Mouse (Mus musculus): ENCODE measurements around the gene Psrc1.
A peak's percentile ranks its signal among the peaks of the same experiment; 100 is the strongest.

Psrc1 gene

GRCm38 (mm10) chr3:108423844-108424801, 40.5 kb downstream of the Psrc1 start:
- peak in 1 of 2 experiments; percentile 55 for DNase-seq (ENCODE audit: low spot score in 2 of 2)

GRCm38 (mm10) chr3:108424944-108425623, 41.4 kb downstream of the Psrc1 start:
- DNase-seq (ENCODE audit: low spot score in 2 of 2), result no peak

DNA sequence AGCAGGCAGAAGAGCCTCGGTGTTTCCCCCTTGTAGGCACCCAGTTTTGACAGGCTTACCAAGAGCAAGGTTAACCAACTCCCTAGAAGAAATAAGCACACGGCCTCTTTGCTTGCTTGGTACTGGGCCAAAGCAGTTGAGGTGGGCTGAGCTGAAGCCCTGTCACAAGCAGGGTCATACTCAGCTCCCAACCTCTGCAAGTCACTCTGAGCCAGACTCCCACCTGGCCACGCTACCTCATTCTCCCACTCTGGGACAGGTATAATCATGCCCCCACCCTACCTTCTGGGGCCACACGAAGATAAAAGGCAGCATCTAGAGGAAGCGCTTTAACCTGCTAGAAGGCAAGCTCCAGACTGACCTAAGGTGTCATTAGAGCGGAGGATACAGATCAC, 42.0 kb downstream of the Psrc1 start:
- no peak for DNase-seq (ENCODE audit: low spot score in 2 of 2)

DNA sequence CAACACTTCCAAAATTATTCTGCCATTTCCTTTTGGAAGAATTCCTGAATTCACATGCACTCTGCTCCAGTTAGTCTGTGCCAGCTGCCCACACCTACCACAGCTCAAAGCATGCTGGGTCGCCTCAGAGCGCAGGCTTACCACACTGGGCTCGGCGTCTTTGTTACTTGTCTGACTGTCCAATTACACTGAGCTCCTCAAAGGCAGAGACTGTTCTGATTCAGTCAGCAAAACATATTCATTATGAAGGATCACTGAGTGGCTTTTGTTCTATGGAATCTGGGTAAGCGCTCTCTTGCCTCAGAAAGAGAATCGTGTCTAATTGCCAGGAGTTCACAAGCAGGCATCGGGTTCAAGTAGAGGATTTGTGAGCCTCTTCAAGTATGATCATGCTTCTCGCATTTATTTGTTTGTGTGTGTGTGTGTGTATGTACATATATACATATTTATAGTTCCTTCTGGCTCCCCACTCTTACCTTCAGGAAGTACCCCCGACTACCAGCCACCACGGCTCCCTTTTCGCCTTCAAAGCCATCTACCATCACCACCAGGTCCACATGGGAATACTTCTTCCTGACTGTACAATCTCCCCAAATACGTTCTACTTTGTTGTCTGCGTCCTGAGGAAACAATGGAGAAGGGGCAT, 49.0 kb downstream of the Psrc1 start:
- DNase-seq (ENCODE audit: low spot score in 2 of 2), result no peak

DNA sequence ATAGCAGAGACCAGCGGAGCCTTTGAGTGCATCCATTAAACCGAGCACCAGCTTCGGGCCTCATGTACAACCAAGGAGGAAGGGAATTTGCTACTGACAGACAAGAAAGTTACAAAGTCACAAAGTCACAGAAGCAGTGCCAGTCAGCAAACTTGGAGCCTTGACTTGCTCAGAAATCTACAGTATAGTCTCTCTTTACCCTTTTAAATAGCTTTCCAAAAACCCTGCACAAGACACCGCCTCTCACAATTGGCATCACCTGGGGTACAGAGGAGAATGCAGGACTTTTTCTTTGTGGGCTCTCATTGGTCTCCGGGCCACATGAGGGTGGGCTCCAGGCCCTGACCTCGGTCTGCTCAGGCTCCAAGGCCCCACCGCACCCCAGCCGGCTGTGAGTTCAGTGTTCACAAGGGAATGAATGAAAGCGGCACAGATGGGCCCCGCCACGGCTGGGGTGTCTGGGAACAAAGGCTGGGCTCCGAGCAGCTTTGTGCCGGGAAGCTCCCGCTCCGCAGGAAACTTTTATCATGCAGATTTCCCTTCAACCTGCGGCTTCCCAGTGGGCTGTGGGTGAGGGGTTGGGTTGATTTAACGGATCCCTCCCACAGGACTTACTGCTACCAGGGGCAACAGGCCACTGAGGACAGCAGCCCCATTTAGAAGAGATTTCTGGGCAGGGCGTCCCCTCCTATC, 49.7 kb downstream of the Psrc1 start:
- DNase-seq (ENCODE audit: low spot score in 2 of 2), result no peak

GRCm38 (mm10) chr3:108433881-108434495, 50.3 kb downstream of the Psrc1 start:
- DNase-seq (ENCODE audit: low spot score in 2 of 2), result no peak

GRCm38 (mm10) chr3:108435701-108436379, 52.2 kb downstream of the Psrc1 start:
- DNase-seq (ENCODE audit: low spot score in 2 of 2), result no peak

DNA sequence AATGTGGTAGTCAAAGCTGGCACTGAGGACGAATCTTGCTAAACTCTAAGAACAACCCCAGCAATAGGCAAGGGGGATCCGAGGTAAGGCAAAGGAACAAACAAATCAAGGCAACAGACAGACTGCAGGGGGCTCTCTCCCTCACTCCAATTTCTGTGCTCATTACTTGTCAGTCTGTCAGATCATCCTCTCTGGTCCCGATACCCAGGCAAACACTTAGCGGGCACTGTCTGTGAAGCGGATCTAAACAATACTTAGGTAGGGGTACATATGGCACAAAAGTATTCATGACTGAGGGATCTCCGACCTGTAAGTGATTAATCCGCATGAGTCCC, 52.7 kb downstream of the Psrc1 start:
- no peak for DNase-seq (ENCODE audit: low spot score in 2 of 2)

Measured in frontal cortex, postnatal 10 days (tissue).